Mouse (Mus musculus) lung, adult 2 months (tissue): Measurements from ENCODE around the gene Cpxm1.

ENCODE experiments used
- CTCF ChIP-seq: fragments of 200-500 bp; IDR thresholded peaks from 2 replicates; pipeline ENCODE4 v1.5.1; 2011; ENCODE audit warnings: mild to moderate bottlenecking, low read length, control low read depth; ENCODE audit not compliant: insufficient read depth
- POLR2A ChIP-seq: fragments of 200-500 bp; IDR thresholded peaks from 2 replicates; pipeline ENCODE4 v1.6.1; 2011; ENCODE audit warnings: low read depth, mild to moderate bottlenecking, control low read depth, low read length, borderline replicate concordance; ENCODE audit errors: extremely low read depth

GRCm38 (mm10) chr2:130388796-130389195, 8.6 kb downstream of the Cpxm1 start:
- TF ChIP-seq CTCF = no peak
- TF ChIP-seq POLR2A = no peak
